Mouse (Mus musculus): ENCODE data around the gene Arpc3. TPM values are rescaled to one million over a fixed set of nuclear protein-coding genes. Genes with fewer than 3 reads are reported as not detected.

Gene Arpc3
- polyA plus RNA-seq, 1 experiment from 2014 or later = 193 TPM

DNA sequence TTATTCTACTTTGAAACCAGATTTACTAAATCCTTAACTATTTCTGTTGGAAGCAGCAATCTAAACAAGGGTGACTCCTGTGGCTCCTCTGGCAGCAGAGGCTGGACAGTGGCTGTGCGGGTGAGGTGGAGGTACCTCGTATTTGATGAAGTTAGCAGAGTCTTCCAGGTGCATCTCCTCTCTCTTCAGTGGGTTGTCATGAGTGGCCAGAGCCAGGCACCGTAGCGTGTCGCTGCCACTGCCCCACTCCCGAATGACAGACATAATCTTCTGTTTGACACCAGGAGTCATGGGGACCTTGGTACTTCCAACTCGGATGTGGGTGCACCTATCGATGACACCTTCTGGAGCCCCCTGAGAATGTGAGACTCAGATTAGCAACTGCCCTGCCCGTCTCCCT is 69.8 kb downstream of the Arpc3 start:
- no peak for ATAC-seq (replicated peaks)

More for the DNA sequence above, 69.8 kb downstream of the Arpc3 start:
- no peak overlapping the region for H3K9ac ChIP-seq (replicated peaks)
- H3K27ac ChIP-seq (replicated peaks) = no peak overlapping the region
- H3K9me3 ChIP-seq = no peaks in the 10 kb centered on the region
- peaks cover 98% of the 10 kb centered on the region for H3K36me3 ChIP-seq
- no peaks in the 10 kb centered on the region for H3K27me3 ChIP-seq
- no peaks in the 10 kb centered on the region for H3K4me1 ChIP-seq
- H3K4me3 ChIP-seq = no peak overlapping the region
- WGBS = 94% methylated on average over 9 of the region's 9 CpGs
- no peak overlapping the region for H3K4me2 ChIP-seq (replicated peaks)

Other genes with a start within 250 kb of the Arpc3 start
- gene Ppp1cc, start 233.6 kb upstream of the Arpc3 start, polyA plus RNA-seq (2015; fragmentation: Nextera tagmentation; extraction: Ambion mirVana) = 273 and 275 TPM in 2 replicates
- 1.4 and 1.6 TPM in 2 replicates for gene Hvcn1, start 185.1 kb upstream of the Arpc3 start, polyA plus RNA-seq (2015; fragmentation: Nextera tagmentation; extraction: Ambion mirVana)
- 4.2 and 4.5 TPM in 2 replicates for gene Tctn1, start 127.4 kb upstream of the Arpc3 start, polyA plus RNA-seq (2015; fragmentation: Nextera tagmentation; extraction: Ambion mirVana)
- gene Pptc7, start 107.5 kb upstream of the Arpc3 start, polyA plus RNA-seq (2015; fragmentation: Nextera tagmentation; extraction: Ambion mirVana) = 8.2 and 8.3 TPM in 2 replicates
- gene Rad9b, start 37.6 kb upstream of the Arpc3 start, polyA plus RNA-seq (2015; fragmentation: Nextera tagmentation; extraction: Ambion mirVana) = 17.6 and 17.8 TPM in 2 replicates
- 252 and 266 TPM in 2 replicates for gene Vps29, start 37.5 kb upstream of the Arpc3 start, polyA plus RNA-seq (2015; fragmentation: Nextera tagmentation; extraction: Ambion mirVana)
- 47.7 and 52.4 TPM in 2 replicates for gene Gpn3, start 20.0 kb upstream of the Arpc3 start, polyA plus RNA-seq (2015; fragmentation: Nextera tagmentation; extraction: Ambion mirVana)
- 133 and 135 TPM in 2 replicates for gene Fam216a, start 19.5 kb upstream of the Arpc3 start, polyA plus RNA-seq (2015; fragmentation: Nextera tagmentation; extraction: Ambion mirVana)
- 53.3 and 54.2 TPM in 2 replicates for gene Anapc7, start 29.8 kb downstream of the Arpc3 start, polyA plus RNA-seq (2015; fragmentation: Nextera tagmentation; extraction: Ambion mirVana)
- 38.5 and 39.1 TPM in 2 replicates for gene Atp2a2, start 110.3 kb downstream of the Arpc3 start, polyA plus RNA-seq (2015; fragmentation: Nextera tagmentation; extraction: Ambion mirVana)
- gene Ift81, start 222.6 kb downstream of the Arpc3 start, polyA plus RNA-seq (2015; fragmentation: Nextera tagmentation; extraction: Ambion mirVana) = 64.3 and 67.0 TPM in 2 replicates

Measured in forebrain, embryonic 15.5 days (tissue).